Mouse (Mus musculus) erythroblast, embryonic 14.5 days (primary cell): ENCODE measurements around the gene Tspan9. TPM values are rescaled to one million over a fixed set of nuclear protein-coding genes. Genes with fewer than 3 reads are reported as not detected.

Experiments
- H3K27me3 ChIP-seq: 2 replicates; pipeline ENCODE4 v1.6.1; 2012; ENCODE audit warnings: inconsistent platforms; ENCODE audit not compliant: control insufficient read depth
- H3K36me3 ChIP-seq: 2 replicates; pipeline ENCODE4 v1.6.1; 2012; ENCODE audit warnings: mild to moderate bottlenecking, inconsistent platforms; ENCODE audit not compliant: control insufficient read depth
- H3K4me1 ChIP-seq: 2 replicates; pipeline ENCODE4 v1.6.1; 2012; ENCODE audit warnings: inconsistent platforms; ENCODE audit not compliant: control insufficient read depth
- H3K4me3 ChIP-seq: replicated peaks from 2 replicates; pipeline ENCODE3; 2012; ENCODE audit warnings: moderate library complexity, mild to moderate bottlenecking, inconsistent platforms
- H3K9me3 ChIP-seq: 2 replicates; pipeline ENCODE4 v1.6.1; 2012; ENCODE audit warnings: low read length, inconsistent platforms, mixed read lengths; ENCODE audit not compliant: control insufficient read depth
- GATA1 ChIP-seq: IDR thresholded peaks from 2 replicates; pipeline ENCODE4 v1.6.1; 2012; ENCODE audit warnings: low read length, inconsistent platforms, mixed read lengths
- TAL1 ChIP-seq: IDR thresholded peaks from 3 replicates; pipeline ENCODE4 v1.6.1; 2012; ENCODE audit warnings: low read length, inconsistent platforms, mixed read lengths
- polyA plus RNA-seq: library from polyadenylated mRNA; stranded (reverse); fragments of >175 nt; gene quantifications from 2 replicates; pipeline ENCODE4 v1.2.3, GENCODE M21; 2012

Gene Tspan9
- polyA plus RNA-seq, 1 experiment, result 0.04 TPM

DNA sequence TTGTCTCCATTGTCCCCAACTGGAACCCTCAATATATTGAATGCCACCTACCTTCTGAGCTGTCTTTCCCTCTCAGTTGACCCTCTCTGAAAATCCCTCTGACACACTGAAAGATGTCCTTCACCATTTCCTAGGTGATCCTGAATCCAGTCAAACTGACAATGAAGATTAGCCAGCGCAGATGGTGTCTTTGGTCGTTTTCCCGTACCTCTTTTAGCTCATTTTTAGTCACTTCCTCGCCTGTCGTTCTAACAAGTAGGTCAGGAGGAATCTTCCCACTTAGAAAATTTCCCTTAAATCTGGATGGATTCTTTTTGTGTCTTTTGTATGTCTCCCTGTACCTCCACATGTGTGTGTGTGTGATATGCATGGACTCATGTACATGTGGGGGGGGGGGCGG is 15.7 kb upstream of the Tspan9 start:
- TF ChIP-seq GATA1, result no peak
- no peak for TF ChIP-seq TAL1
- Histone ChIP-seq H3K4me1 (no peaks in the 10 kb centered on the region), H3K4me3 (no peak overlapping the region), H3K27me3 (no peaks in the 10 kb centered on the region), H3K36me3 (no peaks in the 10 kb centered on the region), H3K9me3 (no peaks in the 10 kb centered on the region)

DNA sequence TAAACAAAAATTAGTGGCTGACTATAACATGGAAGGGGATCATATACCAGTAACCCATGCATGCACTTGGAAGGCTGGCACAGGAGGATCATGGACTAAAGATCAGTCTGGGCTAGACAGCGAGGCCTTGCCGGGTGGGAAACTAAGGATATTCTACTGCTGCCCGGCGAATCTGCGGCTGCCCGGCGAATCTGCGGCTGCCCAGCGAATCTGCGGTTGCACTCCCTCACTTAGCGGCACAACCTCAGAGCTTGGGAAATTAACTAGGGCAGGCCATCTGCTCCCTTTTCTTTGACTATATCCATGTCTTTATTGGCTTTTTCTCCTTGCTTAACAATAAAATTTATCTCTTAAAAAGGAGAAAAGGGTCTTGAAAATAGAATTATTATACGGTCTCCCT is 14.6 kb upstream of the Tspan9 start:
- no peak for TF ChIP-seq GATA1
- TF ChIP-seq TAL1, result no peak

DNA sequence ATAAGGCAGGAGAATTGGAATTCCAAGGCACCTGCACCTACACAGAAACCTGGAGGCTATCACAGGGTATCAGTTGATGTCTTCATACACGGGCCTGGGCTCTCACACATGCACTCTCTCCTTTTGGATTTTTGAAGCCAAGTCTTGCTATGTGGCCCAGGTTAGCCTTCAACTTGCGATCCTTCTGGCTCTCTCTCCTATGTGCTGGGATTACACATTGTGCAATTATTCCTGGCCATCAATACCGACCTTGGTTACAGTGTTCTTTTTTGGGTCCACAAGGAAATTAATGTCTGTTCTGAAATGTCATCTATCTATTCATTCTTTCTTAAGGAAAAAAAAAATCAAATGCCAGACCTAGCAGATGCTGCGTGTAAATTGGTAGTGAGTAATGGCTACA is 13.1 kb upstream of the Tspan9 start:
- Histone ChIP-seq H3K4me3 (no peak overlapping the region), H3K4me1 (no peaks in the 10 kb centered on the region)
- no peak for TF ChIP-seq GATA1
- no peak for TF ChIP-seq TAL1

More for the DNA sequence above, 14.6 kb upstream of the Tspan9 start:
- Histone ChIP-seq H3K27me3 (no peaks in the 10 kb centered on the region), H3K36me3 (no peaks in the 10 kb centered on the region), H3K4me3 (no peak overlapping the region), H3K9me3 (no peaks in the 10 kb centered on the region), H3K4me1 (no peaks in the 10 kb centered on the region)

DNA sequence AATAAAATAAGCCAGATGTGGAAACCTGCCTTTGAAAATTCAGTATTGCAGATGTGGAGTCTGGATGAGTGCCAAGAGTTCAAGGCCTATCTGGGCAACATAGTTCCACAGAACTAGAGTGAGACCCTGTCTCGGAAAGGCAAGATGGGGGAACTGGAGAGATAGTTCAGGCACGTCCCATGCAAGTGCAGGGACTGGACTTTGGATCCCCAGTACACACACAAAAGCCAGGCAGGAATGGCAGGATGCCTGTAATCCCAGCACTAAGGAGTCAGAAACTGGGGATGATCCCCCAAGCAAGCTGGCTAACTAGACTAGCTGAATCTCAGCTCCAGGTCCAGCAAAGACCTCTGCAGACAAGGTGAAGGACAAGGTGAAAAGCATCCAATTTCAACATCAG is 12.5 kb upstream of the Tspan9 start:
- Histone ChIP-seq H3K27me3 (no peaks in the 10 kb centered on the region), H3K36me3 (no peaks in the 10 kb centered on the region), H3K9me3 (no peaks in the 10 kb centered on the region), H3K4me3 (no peak overlapping the region), H3K4me1 (no peaks in the 10 kb centered on the region)
- TF ChIP-seq GATA1 (no peak), TAL1 (no peak)

More for the DNA sequence above, 13.1 kb upstream of the Tspan9 start:
- no peaks in the 10 kb centered on the region for H3K27me3 ChIP-seq
- H3K9me3 ChIP-seq, result no peaks in the 10 kb centered on the region
- H3K36me3 ChIP-seq, result no peaks in the 10 kb centered on the region

DNA sequence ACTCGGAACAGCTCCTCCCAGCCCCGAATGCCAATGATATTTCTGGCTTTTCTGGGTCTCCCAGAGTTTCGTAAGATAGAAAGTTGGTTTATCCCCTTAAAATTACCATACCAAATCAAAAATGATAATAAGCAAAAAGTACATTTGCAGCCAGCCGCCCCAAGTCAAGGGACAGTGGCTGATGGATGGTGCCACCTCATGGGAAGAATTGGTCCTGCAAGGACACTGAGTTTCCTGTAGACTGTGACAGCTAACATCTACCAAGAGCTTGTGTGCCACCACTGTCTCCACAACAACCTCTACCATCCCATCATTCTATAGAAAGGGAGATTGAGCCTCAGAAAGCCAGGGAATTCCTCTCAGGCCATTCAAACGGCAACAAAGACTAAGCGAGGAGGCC is 2.4 kb upstream of the Tspan9 start:
- no peaks in the 10 kb centered on the region for H3K36me3 ChIP-seq
- H3K9me3 ChIP-seq, result no peaks in the 10 kb centered on the region
- peaks cover 7% of the 10 kb centered on the region for H3K4me1 ChIP-seq
- H3K27me3 ChIP-seq, result peaks cover 20% of the 10 kb centered on the region
- H3K4me3 ChIP-seq, result no peak overlapping the region
- TF ChIP-seq TAL1 (no peak), GATA1 (no peak)

DNA sequence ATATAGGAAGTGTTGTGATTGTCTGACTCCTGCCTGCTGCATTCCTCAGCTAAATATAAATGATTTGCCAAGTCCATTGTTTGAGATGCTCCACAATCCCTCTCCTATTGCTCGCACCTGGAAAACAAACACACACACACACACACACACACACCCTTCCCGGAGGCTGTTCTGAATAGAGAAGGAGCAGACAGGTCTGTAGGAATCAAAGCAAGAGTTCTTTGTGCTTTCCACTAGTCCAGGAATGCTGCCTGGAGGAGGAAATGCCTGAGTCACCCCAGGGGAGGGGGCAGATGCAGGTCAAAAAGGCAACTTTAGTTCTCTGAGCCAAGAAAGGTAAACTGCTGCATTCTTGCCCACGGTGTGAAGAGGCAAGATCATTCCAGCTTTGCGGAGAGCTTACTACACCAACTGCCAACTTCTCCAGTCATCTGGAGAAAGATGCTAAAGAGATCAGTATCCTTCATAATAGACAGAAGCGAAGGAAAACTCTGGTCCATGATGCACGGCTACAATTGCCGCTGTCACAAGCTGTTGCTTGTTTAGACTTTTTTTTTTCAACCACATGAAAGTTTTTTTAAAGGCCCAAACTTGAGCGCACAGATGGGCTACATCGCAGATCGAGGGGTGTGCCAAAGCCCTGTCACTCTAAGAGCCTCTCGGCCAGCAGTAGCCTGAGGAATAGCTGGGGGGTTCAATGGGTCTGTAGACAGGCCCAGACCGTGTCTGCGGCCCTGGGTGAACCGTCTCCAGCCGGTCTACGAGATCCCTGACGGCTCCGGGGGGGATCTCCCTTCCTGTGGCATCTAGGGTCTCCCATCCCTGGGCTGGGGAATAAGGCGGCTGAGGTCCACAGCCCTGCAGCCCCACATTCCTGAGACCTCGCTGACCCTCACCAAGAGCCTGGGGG is 770 bp downstream of the Tspan9 start:
- H3K4me1 ChIP-seq, result peaks cover 7% of the 10 kb centered on the region
- H3K9me3 ChIP-seq, result no peaks in the 10 kb centered on the region
- peak overlapping the region; percentile 52 for H3K4me3 ChIP-seq
- H3K36me3 ChIP-seq, result no peaks in the 10 kb centered on the region
- peaks cover 20% of the 10 kb centered on the region for H3K27me3 ChIP-seq
- TF ChIP-seq TAL1, result no peak

DNA sequence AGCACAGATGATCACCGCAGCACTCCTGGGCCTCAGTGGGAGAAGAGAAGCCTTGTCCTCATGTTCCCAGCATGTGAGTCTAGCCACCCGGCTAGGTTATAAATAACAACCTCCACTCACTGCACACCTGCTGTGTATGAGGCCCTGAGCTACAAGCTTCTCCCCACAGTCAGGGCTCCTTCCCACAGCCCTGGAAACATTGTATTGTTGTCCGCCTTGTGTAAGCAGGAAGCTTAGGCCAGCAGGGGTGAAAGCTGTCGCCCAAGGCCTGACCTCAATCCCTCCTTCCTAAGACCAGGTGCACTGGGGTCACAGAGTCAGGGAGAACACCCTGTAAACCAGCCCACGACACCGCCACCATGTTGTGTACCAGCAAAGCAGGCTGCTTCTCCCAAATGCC is 2.7 kb downstream of the Tspan9 start:
- H3K4me1 ChIP-seq, result peaks cover 7% of the 10 kb centered on the region
- no peaks in the 10 kb centered on the region for H3K9me3 ChIP-seq
- H3K4me3 ChIP-seq, result no peak overlapping the region
- TF ChIP-seq GATA1, result no peak
- TF ChIP-seq TAL1, result no peak
- no peaks in the 10 kb centered on the region for H3K36me3 ChIP-seq
- H3K27me3 ChIP-seq, result peaks cover 20% of the 10 kb centered on the region

DNA sequence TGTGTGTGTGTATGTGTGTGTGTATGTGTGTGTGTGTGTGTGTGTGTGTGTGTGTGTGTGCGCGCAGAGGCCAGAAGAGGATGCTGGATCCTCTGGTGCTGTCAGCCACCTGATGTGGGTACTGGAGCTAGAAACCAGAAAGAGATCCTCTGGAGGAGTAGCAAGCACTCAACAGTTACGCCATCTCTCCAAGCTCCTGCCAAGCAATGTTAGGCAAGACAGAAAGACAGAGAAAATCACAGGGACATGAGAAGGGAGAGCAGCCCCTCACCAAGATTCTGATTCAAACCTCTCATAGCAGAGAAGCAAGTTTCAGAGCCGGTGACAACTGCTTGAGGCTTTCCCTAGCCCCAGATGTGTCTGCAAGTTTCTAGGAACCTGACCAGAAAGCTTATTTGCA is 5.5 kb downstream of the Tspan9 start:
- TF ChIP-seq GATA1 (no peak), TAL1 (no peak)
- no peak overlapping the region for H3K4me3 ChIP-seq
- peaks cover under 1% of the 10 kb centered on the region; the same call in 1 of the 2 replicates for H3K4me1 ChIP-seq
- no peaks in the 10 kb centered on the region for H3K9me3 ChIP-seq
- H3K36me3 ChIP-seq, result no peaks in the 10 kb centered on the region
- H3K27me3 ChIP-seq, result peaks cover 9% of the 10 kb centered on the region

DNA sequence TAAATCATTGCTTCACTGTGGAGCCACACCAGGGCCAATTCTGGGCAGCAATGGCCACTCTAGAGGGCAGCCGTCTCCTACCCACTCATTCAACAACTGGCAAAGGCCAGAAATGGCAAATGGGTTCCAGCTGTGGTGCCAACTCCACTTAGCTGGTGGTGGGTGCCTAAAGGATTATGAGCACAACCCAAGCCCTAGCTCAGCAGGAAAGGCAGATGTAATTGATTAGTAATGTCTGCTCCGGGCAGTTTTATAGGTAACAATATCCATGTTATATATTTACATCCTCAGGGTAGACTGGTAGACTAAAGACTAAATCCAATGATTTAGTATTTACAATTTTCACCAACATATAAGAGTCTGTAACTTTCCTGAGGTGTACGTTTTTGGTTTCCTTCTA is 6.7 kb downstream of the Tspan9 start:
- TF ChIP-seq GATA1 (no peak), TAL1 (no peak)
- Histone ChIP-seq H3K27me3 (no peaks in the 10 kb centered on the region), H3K9me3 (no peaks in the 10 kb centered on the region), H3K36me3 (no peaks in the 10 kb centered on the region), H3K4me3 (no peak overlapping the region), H3K4me1 (no peaks in the 10 kb centered on the region)
